Mouse (Mus musculus): ENCODE measurements at regions not wholly inside any gene's neighbourhood (a gene's known extent, or its start where the extent isn't known, plus 50 kb on each side); places are given as distances from the start of the nearest gene placed in this dataset.

DNA sequence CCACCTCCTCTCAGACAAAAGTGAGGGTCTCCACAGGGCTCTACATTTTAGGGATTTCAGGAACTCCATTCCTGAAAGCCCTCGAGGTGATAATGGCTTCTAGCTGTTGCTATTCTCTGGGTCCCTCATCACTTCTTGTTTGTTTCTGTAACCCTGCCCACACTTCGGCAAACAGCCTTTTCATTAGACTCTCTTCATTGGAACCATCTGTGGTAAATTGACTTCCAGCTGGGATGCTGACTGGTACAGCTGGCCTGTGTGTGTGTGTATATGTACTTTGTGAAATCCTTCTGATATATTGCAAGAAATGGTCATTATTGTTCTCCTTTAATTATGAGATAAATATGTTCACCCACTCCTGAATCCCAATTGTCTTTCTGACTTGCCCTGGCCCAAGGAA, 50.3 kb downstream of the Gm10192 start:
- Histone ChIP-seq H3K4me1 (replicated peaks) (no peaks in the 10 kb centered on the region), H3K27ac (no peak overlapping the region), H3K4me3 (no peak overlapping the region), H3K27me3 (no peaks in the 10 kb centered on the region), H3K9ac (no peak overlapping the region), H3K36me3 (no peaks in the 10 kb centered on the region), H3K4me2 (no peak overlapping the region), H3K9me3 (replicated peaks) (no peaks in the 10 kb centered on the region)
- 39% methylated on average over 2 of the region's 2 CpGs for WGBS
- ATAC-seq (replicated peaks; ENCODE audit: insufficient number of reproducible peaks, insufficient read depth, low FRiP score, low read depth): no peak

DNA sequence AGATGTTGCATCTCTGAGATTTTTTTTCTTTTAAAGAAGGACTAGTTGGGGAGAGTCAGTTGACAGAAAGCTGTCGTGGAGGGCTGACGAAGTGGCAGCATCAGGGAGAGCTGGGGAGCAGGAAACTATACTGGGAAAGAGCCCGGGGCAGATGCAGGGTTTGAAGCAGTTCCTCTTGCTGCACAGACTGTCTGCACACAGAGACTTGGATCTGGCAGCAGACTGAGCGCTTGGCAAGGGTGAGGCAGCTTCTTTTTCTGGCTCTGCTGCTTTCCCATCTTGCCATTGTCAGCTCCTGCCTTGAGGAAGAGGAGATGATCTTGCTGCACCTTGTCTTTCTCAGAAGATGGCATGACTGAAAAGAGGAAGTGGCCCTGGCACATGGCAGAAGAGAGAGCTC, 55.2 kb downstream of the Gm10192 start:
- Histone ChIP-seq H3K27me3 (no peaks in the 10 kb centered on the region), H3K9me3 (replicated peaks) (no peaks in the 10 kb centered on the region), H3K9ac (no peak overlapping the region), H3K4me1 (replicated peaks) (no peaks in the 10 kb centered on the region), H3K4me2 (no peak overlapping the region), H3K36me3 (no peaks in the 10 kb centered on the region), H3K4me3 (no peak overlapping the region), H3K27ac (no peak overlapping the region)
- ATAC-seq (replicated peaks; ENCODE audit: insufficient number of reproducible peaks, insufficient read depth, low FRiP score, low read depth): no peak
- 54% methylated on average over 4 of the region's 4 CpGs for WGBS

DNA sequence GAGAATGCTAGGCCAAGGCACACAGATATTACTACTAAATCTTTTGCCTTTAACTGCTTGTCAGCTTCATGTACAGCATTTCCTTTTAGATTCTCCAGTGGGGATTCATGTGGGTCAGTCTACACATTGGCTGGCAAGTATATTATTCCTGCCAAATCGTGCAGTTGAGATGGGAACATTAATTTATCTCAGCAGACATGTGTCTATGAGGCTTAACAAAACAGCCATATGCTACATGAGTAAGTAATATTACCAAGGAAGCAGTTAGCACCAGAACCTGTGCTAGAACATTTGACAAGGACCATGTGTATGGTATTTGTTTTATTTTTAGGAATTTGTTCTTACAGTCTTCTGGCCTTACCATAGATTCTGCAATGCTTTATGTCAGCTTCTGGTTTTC, 59.1 kb downstream of the Gm10192 start:
- no peak for ATAC-seq (replicated peaks; ENCODE audit: insufficient number of reproducible peaks, insufficient read depth, low FRiP score, low read depth)
- 51% methylated on average over 1 of the region's 1 CpGs for WGBS
- H3K9me3 ChIP-seq (replicated peaks): no peaks in the 10 kb centered on the region

DNA sequence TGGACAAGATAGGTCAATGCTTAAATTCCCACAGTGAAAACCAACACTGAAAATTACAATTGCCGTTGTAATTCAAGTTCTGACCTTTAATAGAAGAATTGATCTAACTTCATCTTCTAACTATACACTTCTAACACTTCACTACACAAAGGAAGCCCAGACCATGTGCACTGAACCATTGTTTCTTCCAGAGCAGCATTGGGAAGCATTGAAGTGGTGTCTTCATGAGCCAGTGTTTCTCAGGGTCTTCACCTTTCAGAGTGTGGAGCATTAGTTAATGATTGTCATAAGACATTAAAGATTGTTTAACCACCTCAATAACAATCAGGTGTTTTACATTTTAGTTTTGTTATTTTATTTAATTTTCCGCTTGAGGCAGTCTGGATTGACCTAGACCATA, 61.0 kb downstream of the Gm10192 start:
- Histone ChIP-seq H3K27me3 (no peaks in the 10 kb centered on the region), H3K9ac (no peak overlapping the region), H3K4me3 (no peak overlapping the region), H3K4me1 (replicated peaks) (no peaks in the 10 kb centered on the region), H3K9me3 (replicated peaks) (no peaks in the 10 kb centered on the region), H3K36me3 (no peaks in the 10 kb centered on the region), H3K4me2 (no peak overlapping the region), H3K27ac (no peak overlapping the region)
- WGBS: 86% methylated on average over 2 of the region's 2 CpGs
- ATAC-seq (replicated peaks; ENCODE audit: insufficient number of reproducible peaks, insufficient read depth, low FRiP score, low read depth): no peak

More for the DNA sequence above, 59.1 kb downstream of the Gm10192 start:
- H3K4me1 ChIP-seq (replicated peaks): no peaks in the 10 kb centered on the region
- H3K4me2 ChIP-seq: no peak overlapping the region
- H3K27me3 ChIP-seq: no peaks in the 10 kb centered on the region
- no peak overlapping the region for H3K27ac ChIP-seq
- no peak overlapping the region for H3K4me3 ChIP-seq
- no peaks in the 10 kb centered on the region for H3K36me3 ChIP-seq
- H3K9ac ChIP-seq: no peak overlapping the region

DNA sequence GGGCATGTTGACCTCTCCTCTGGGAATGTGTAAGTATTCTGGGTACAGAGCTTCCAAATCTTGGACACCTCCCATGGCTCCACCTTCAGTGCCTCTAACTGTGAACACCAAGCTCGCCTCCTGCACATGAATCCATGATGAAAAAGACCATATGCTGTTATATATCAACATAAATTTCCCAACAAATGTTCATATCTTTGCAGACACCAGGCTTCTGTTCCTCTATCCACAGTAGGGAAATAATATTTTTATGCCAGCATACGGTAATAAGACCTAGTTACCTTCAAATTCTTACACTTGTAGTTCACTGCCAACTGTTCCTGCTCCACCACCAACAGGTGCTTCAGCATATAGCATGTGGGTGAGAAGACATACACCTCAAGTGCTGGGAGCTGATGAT, 63.5 kb downstream of the Gm10192 start:
- 78% methylated on average over 2 of the region's 2 CpGs for WGBS
- Histone ChIP-seq H3K4me3 (no peak overlapping the region), H3K4me1 (replicated peaks) (no peaks in the 10 kb centered on the region), H3K4me2 (no peak overlapping the region), H3K9me3 (replicated peaks) (no peaks in the 10 kb centered on the region), H3K9ac (no peak overlapping the region), H3K27me3 (no peaks in the 10 kb centered on the region), H3K27ac (no peak overlapping the region), H3K36me3 (no peaks in the 10 kb centered on the region)
- no peak for ATAC-seq (replicated peaks; ENCODE audit: insufficient number of reproducible peaks, insufficient read depth, low FRiP score, low read depth)

DNA sequence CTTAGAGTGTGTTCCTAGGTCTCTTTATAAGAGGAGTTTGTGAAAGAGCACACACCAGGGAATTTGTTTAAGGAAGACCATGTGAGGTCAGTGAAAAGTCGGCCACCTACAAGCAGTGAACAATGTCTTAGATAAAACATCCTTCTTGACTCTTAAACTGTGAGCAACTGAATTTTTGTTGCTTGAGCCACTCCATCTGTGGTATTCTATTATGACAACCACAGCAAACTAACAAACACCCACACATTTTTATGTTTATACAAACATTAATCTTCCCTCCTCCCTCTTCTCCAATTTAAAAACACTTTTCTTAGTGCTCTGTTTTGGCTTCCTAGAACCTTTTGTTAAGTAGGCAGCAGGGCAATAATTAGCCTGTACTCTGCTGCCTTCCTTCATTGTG, 66.0 kb downstream of the Gm10192 start:
- no peaks in the 10 kb centered on the region for H3K36me3 ChIP-seq
- H3K4me3 ChIP-seq: no peak overlapping the region
- H3K27me3 ChIP-seq: no peaks in the 10 kb centered on the region
- 65% methylated on average over 1 of the region's 1 CpGs for WGBS
- ATAC-seq (replicated peaks; ENCODE audit: insufficient number of reproducible peaks, insufficient read depth, low FRiP score, low read depth): no peak
- H3K4me2 ChIP-seq: no peak overlapping the region
- H3K9ac ChIP-seq: no peak overlapping the region
- H3K9me3 ChIP-seq (replicated peaks): no peaks in the 10 kb centered on the region
- no peak overlapping the region for H3K27ac ChIP-seq
- H3K4me1 ChIP-seq (replicated peaks): no peaks in the 10 kb centered on the region

DNA sequence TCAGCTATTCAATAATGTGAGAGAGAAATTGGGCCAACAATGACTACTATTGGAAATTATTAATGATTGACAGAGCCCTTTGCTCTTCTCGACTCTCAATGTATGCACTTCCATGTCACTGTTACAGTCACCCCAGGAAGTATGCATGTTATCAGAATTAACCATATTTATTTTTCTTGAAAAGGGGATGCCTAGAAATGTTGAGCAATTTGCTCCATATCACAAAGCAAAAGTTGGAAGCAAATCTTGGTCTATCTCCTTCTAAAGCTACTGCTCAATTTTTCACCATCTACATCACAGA, 80.3 kb downstream of the Gm10192 start:
- Histone ChIP-seq H3K9me3 (replicated peaks) (no peaks in the 10 kb centered on the region), H3K27me3 (no peaks in the 10 kb centered on the region), H3K9ac (no peak overlapping the region), H3K4me1 (replicated peaks) (no peaks in the 10 kb centered on the region), H3K4me2 (no peak overlapping the region), H3K27ac (no peak overlapping the region), H3K4me3 (no peak overlapping the region), H3K36me3 (no peaks in the 10 kb centered on the region)
- 73% methylated on average over 1 of the region's 1 CpGs for WGBS
- no peak for ATAC-seq (replicated peaks; ENCODE audit: insufficient number of reproducible peaks, insufficient read depth, low FRiP score, low read depth)

DNA sequence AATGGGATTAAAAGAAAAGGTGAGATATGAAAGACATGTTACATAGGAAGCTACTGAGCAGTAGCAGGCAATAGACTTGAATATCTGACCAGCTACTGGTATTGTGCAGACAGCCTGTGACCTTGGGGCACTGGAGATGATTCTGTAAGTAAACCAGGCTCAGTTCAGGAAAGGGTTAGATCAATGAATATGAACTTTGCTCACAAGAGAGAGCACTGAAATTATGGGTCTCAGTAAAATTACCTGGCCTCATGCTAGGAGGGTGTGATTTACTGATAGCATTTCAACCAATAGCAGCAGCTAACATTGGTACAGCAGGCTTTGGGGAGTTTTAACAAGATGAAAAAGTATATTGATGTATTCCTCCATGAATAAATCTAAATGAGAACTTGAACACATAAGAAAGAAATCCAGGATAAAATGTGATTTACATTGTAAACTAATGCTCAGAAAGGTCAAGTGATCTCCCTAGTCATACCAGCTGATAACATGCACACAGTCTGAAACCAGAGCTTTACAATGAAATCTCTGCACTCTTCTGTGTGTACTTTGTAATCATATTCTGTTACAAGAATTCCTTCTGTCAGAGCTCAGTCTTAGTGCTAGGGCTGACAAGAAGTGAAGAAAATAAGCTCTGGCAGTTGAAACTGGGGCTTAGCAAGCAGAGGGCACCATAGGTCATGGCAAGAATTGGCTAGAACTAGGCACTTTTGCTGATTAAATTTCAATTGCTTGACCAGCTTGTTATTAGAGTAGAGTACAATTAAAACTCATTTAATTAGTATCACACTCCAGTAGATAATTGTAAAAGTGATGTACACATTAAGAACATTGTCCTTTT, 80.8 kb downstream of the Gm10192 start:
- H3K9me3 ChIP-seq (replicated peaks): no peaks in the 10 kb centered on the region
- no peak for ATAC-seq (replicated peaks; ENCODE audit: insufficient number of reproducible peaks, insufficient read depth, low FRiP score, low read depth)
- no peaks in the 10 kb centered on the region for H3K36me3 ChIP-seq
- H3K4me3 ChIP-seq: no peak overlapping the region
- no peak overlapping the region for H3K9ac ChIP-seq
- no peaks in the 10 kb centered on the region for H3K4me1 ChIP-seq (replicated peaks)
- H3K27ac ChIP-seq: no peak overlapping the region
- H3K27me3 ChIP-seq: no peaks in the 10 kb centered on the region
- H3K4me2 ChIP-seq: no peak overlapping the region

DNA sequence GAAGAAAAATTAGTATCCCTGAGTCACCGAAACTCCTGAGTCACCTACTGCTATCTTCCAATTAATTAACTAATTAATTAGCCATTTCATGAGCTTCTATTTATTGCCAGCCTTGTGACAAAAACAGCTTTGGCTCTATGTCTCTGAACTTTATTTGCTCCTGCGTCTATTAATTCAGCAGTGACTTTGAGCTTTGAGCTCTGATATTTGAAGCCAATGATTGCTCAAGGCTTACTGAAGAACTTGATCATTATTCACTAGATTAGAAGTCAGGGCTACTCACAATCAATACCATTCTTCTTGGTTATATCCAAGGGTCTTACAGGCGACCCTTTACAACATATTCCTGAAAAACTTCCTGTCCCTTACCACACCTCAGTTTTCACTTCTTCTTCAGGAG, 83.2 kb downstream of the Gm10192 start:
- no peak overlapping the region for H3K4me2 ChIP-seq
- ATAC-seq (replicated peaks; ENCODE audit: insufficient number of reproducible peaks, insufficient read depth, low FRiP score, low read depth): no peak
- H3K9me3 ChIP-seq (replicated peaks): no peaks in the 10 kb centered on the region
- no peak overlapping the region for H3K27ac ChIP-seq
- H3K4me3 ChIP-seq: no peak overlapping the region
- no peaks in the 10 kb centered on the region for H3K36me3 ChIP-seq
- WGBS: 69% methylated on average over 3 of the region's 3 CpGs
- no peak overlapping the region for H3K9ac ChIP-seq
- no peaks in the 10 kb centered on the region for H3K4me1 ChIP-seq (replicated peaks)
- H3K27me3 ChIP-seq: no peaks in the 10 kb centered on the region

DNA sequence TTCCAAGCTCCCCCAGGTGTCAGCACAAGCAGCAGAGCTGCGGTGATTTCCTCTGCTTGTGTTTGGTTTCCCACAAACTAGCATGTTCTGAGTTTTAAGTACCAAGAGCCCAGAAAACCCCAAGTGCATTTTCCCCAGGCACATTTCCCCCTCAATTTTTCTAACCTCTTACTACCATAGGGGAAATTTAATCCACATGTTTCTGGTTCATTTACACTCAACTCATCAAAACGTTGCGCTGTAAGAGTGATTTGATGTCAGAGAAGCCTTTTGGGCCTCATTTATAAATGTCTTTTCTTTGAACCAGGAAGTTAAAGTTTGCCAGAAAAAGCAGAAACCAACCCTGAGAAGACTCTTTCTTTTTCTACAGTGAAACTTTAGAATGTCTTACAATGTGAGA, 89.4 kb downstream of the Gm10192 start:
- H3K4me3 ChIP-seq: no peak overlapping the region
- no peaks in the 10 kb centered on the region for H3K9me3 ChIP-seq (replicated peaks)
- no peak overlapping the region for H3K27ac ChIP-seq
- no peaks in the 10 kb centered on the region for H3K4me1 ChIP-seq (replicated peaks)
- no peak overlapping the region for H3K9ac ChIP-seq
- WGBS: 78% methylated on average over 3 of the region's 3 CpGs
- ATAC-seq (replicated peaks; ENCODE audit: insufficient number of reproducible peaks, insufficient read depth, low FRiP score, low read depth): no peak
- no peak overlapping the region for H3K4me2 ChIP-seq
- no peaks in the 10 kb centered on the region for H3K27me3 ChIP-seq
- H3K36me3 ChIP-seq: no peaks in the 10 kb centered on the region

DNA sequence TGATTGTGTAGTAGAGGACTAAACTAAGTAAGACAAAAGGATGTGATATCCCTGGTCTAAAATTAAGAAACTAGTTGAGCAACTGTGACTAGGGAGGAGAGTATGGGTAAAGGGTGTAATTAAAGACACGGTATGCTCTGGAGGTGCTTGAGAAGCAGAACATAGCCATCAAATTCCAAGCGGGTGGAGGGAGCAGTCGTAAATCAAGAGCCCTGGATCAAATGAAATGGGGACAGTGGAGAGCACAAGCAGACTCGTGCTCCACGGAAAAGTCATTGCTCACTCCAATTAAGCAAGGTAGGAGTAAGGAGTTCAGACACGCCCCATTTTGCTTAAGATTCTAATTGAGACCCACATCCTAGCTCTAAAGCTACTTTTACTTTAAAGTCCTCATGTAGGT, 132.2 kb downstream of the Gm10192 start:
- ATAC-seq (replicated peaks; ENCODE audit: insufficient number of reproducible peaks, insufficient read depth, low FRiP score, low read depth): no peak
- Histone ChIP-seq H3K9ac (no peak overlapping the region), H3K36me3 (no peaks in the 10 kb centered on the region), H3K27ac (no peak overlapping the region), H3K4me3 (no peak overlapping the region), H3K27me3 (no peaks in the 10 kb centered on the region), H3K4me1 (replicated peaks) (no peaks in the 10 kb centered on the region), H3K4me2 (no peak overlapping the region), H3K9me3 (replicated peaks) (no peaks in the 10 kb centered on the region)
- WGBS: 66% methylated on average over 6 of the region's 6 CpGs

DNA sequence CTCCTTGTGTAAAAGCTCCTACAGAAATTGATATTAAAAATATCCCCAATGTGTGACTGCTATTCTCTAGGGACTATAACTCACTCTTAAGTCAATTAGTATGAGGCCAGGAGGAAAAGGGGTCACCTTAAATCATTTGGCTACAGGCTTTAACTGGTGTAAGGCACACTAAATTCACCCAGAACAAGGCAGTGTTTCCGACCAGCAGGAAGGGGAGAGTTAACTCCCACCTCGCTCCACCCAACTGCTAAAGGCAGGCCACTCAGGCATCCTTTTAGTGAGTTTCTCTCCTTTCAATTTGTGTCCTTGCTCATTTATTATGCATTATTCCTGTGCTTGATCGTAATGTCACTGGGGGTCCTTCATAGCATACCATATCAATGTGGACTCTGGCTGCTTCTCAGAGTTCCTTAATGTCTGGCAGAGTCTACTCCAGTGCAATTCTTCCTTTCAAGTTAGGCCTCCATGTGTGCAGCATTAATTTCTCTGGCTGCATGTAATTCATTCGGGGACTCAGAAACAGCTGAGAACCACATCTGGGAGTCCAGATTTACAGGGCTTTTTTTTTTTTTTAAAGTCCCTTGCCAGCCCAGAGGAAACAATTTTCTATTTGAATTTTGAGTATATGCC, 133.8 kb downstream of the Gm10192 start:
- WGBS: 73% methylated on average over 4 of the region's 4 CpGs
- ATAC-seq (replicated peaks; ENCODE audit: insufficient number of reproducible peaks, insufficient read depth, low FRiP score, low read depth): no peak

More for the DNA sequence above, 133.8 kb downstream of the Gm10192 start:
- H3K4me2 ChIP-seq: no peak overlapping the region
- H3K9me3 ChIP-seq (replicated peaks): no peaks in the 10 kb centered on the region
- no peak overlapping the region for H3K27ac ChIP-seq
- no peak overlapping the region for H3K9ac ChIP-seq
- H3K27me3 ChIP-seq: no peaks in the 10 kb centered on the region
- no peaks in the 10 kb centered on the region for H3K36me3 ChIP-seq
- H3K4me3 ChIP-seq: no peak overlapping the region
- no peaks in the 10 kb centered on the region for H3K4me1 ChIP-seq (replicated peaks)
